Mouse (Mus musculus): ENCODE measurements at regions not wholly inside any gene's neighbourhood (a gene's known extent, or its start where the extent isn't known, plus 50 kb on each side); places are given as distances from the start of the nearest gene placed in this dataset.

- TF ChIP-seq CTCF (IDR thresholded peaks at IDR 0.05; ENCODE audit: extremely low read depth, insufficient read length, insufficient replicate concordance, low read depth, low read length) (no peak), POLR2A (IDR thresholded peaks at IDR 0.05; ENCODE audit: low read depth, low read length) (no peak)
- no peaks in the 10 kb centered on the region for H3K4me1 ChIP-seq (ENCODE audit: control insufficient read depth, insufficient read depth, insufficient read length, low read length)
- no peaks in the 10 kb centered on the region for H3K27me3 ChIP-seq (ENCODE audit: control insufficient read depth, insufficient read depth, low read length)
- H3K27ac ChIP-seq (ENCODE audit: insufficient read depth, low read depth, low read length): no peak overlapping the region
- no peaks in the 10 kb centered on the region for H3K36me3 ChIP-seq (ENCODE audit: control insufficient read depth, insufficient read depth, low read length)
- no peak overlapping the region for H3K4me3 ChIP-seq (ENCODE audit: low read depth, low read length)
- WGBS: 65% methylated on average over 6 of the region's 6 CpGs
These were observed 182.3 kb downstream of the Mroh4 start for GRCm38 (mm10) chr15:74453810-74454209.

- 81% methylated on average over 3 of the region's 3 CpGs for WGBS
- H3K36me3 ChIP-seq (ENCODE audit: control insufficient read depth, insufficient read depth, low read length): no peaks in the 10 kb centered on the region
- no peak overlapping the region for H3K4me3 ChIP-seq (ENCODE audit: low read depth, low read length)
- no peak overlapping the region for H3K27ac ChIP-seq (ENCODE audit: insufficient read depth, low read depth, low read length)
- H3K27me3 ChIP-seq (ENCODE audit: control insufficient read depth, insufficient read depth, low read length): no peaks in the 10 kb centered on the region
- TF ChIP-seq POLR2A (IDR thresholded peaks at IDR 0.05; ENCODE audit: low read depth, low read length) (no peak), CTCF (IDR thresholded peaks at IDR 0.05; ENCODE audit: extremely low read depth, insufficient read length, insufficient replicate concordance, low read depth, low read length) (no peak)
- no peaks in the 10 kb centered on the region for H3K4me1 ChIP-seq (ENCODE audit: control insufficient read depth, insufficient read depth, insufficient read length, low read length)
These were observed 183.7 kb downstream of the Mroh4 start for GRCm38 (mm10) chr15:74452426-74452825.

GRCm38 (mm10) chr15:74441889-74442288 is 194.3 kb downstream of the Mroh4 start:
- no peak for TF ChIP-seq CTCF (IDR thresholded peaks at IDR 0.05; ENCODE audit: extremely low read depth, insufficient read length, insufficient replicate concordance, low read depth, low read length)
- no peak for TF ChIP-seq POLR2A (IDR thresholded peaks at IDR 0.05; ENCODE audit: low read depth, low read length)
- H3K27me3 ChIP-seq (ENCODE audit: control insufficient read depth, insufficient read depth, low read length): no peaks in the 10 kb centered on the region
- H3K4me1 ChIP-seq (ENCODE audit: control insufficient read depth, insufficient read depth, insufficient read length, low read length): no peaks in the 10 kb centered on the region
- no peak overlapping the region for H3K27ac ChIP-seq (ENCODE audit: insufficient read depth, low read depth, low read length)
- 66% methylated on average over 13 of the region's 13 CpGs for WGBS
- H3K36me3 ChIP-seq (ENCODE audit: control insufficient read depth, insufficient read depth, low read length): no peaks in the 10 kb centered on the region
- no peak overlapping the region for H3K4me3 ChIP-seq (ENCODE audit: low read depth, low read length)

GRCm38 (mm10) chr15:74426989-74427388 is 209.2 kb downstream of the Mroh4 start:
- H3K4me3 ChIP-seq (ENCODE audit: low read depth, low read length): no peak overlapping the region
- no peaks in the 10 kb centered on the region for H3K27me3 ChIP-seq (ENCODE audit: control insufficient read depth, insufficient read depth, low read length)
- no peaks in the 10 kb centered on the region for H3K36me3 ChIP-seq (ENCODE audit: control insufficient read depth, insufficient read depth, low read length)
- 75% methylated on average over 6 of the region's 6 CpGs for WGBS
- no peak overlapping the region for H3K27ac ChIP-seq (ENCODE audit: insufficient read depth, low read depth, low read length)
- TF ChIP-seq CTCF (IDR thresholded peaks at IDR 0.05; ENCODE audit: extremely low read depth, insufficient read length, insufficient replicate concordance, low read depth, low read length) (no peak), POLR2A (IDR thresholded peaks at IDR 0.05; ENCODE audit: low read depth, low read length) (no peak)
- no peaks in the 10 kb centered on the region for H3K4me1 ChIP-seq (ENCODE audit: control insufficient read depth, insufficient read depth, insufficient read length, low read length)

- no peak overlapping the region for H3K4me3 ChIP-seq (ENCODE audit: low read depth, low read length)
- H3K36me3 ChIP-seq (ENCODE audit: control insufficient read depth, insufficient read depth, low read length): no peaks in the 10 kb centered on the region
- WGBS: 71% methylated on average over 3 of the region's 3 CpGs
- no peak overlapping the region for H3K27ac ChIP-seq (ENCODE audit: insufficient read depth, low read depth, low read length)
- no peaks in the 10 kb centered on the region for H3K27me3 ChIP-seq (ENCODE audit: control insufficient read depth, insufficient read depth, low read length)
- TF ChIP-seq POLR2A (IDR thresholded peaks at IDR 0.05; ENCODE audit: low read depth, low read length) (no peak), CTCF (IDR thresholded peaks at IDR 0.05; ENCODE audit: extremely low read depth, insufficient read length, insufficient replicate concordance, low read depth, low read length) (no peak)
- H3K4me1 ChIP-seq (ENCODE audit: control insufficient read depth, insufficient read depth, insufficient read length, low read length): no peaks in the 10 kb centered on the region
These were observed 213.2 kb downstream of the Mroh4 start for GRCm38 (mm10) chr15:74423001-74423400.

- H3K4me1 ChIP-seq (ENCODE audit: control insufficient read depth, insufficient read depth, insufficient read length, low read length): no peaks in the 10 kb centered on the region
- no peak overlapping the region for H3K4me3 ChIP-seq (ENCODE audit: low read depth, low read length)
- H3K27ac ChIP-seq (ENCODE audit: insufficient read depth, low read depth, low read length): no peak overlapping the region
- WGBS: 59% methylated on average over 8 of the region's 8 CpGs
- no peaks in the 10 kb centered on the region for H3K36me3 ChIP-seq (ENCODE audit: control insufficient read depth, insufficient read depth, low read length)
- TF ChIP-seq CTCF (IDR thresholded peaks at IDR 0.05; ENCODE audit: extremely low read depth, insufficient read length, insufficient replicate concordance, low read depth, low read length) (no peak), POLR2A (IDR thresholded peaks at IDR 0.05; ENCODE audit: low read depth, low read length) (no peak)
- no peaks in the 10 kb centered on the region for H3K27me3 ChIP-seq (ENCODE audit: control insufficient read depth, insufficient read depth, low read length)
These were observed 215.6 kb downstream of the Mroh4 start for GRCm38 (mm10) chr15:74420550-74420949.

- WGBS: 72% methylated on average over 7 of the region's 7 CpGs
- H3K27ac ChIP-seq (ENCODE audit: insufficient read depth, low read depth, low read length): no peak overlapping the region
- no peak overlapping the region for H3K4me3 ChIP-seq (ENCODE audit: low read depth, low read length)
These were observed 217.5 kb downstream of the Mroh4 start for GRCm38 (mm10) chr15:74418635-74419034.

GRCm38 (mm10) chr15:74413217-74413616 is 222.9 kb downstream of the Mroh4 start:
- H3K27ac ChIP-seq (ENCODE audit: insufficient read depth, low read depth, low read length): no peak overlapping the region
- WGBS: 62% methylated on average over 10 of the region's 10 CpGs
- no peaks in the 10 kb centered on the region for H3K27me3 ChIP-seq (ENCODE audit: control insufficient read depth, insufficient read depth, low read length)
- no peak overlapping the region for H3K4me3 ChIP-seq (ENCODE audit: low read depth, low read length)
- H3K36me3 ChIP-seq (ENCODE audit: control insufficient read depth, insufficient read depth, low read length): no peaks in the 10 kb centered on the region
- no peak for TF ChIP-seq POLR2A (IDR thresholded peaks at IDR 0.05; ENCODE audit: low read depth, low read length)
- no peak for TF ChIP-seq CTCF (IDR thresholded peaks at IDR 0.05; ENCODE audit: extremely low read depth, insufficient read length, insufficient replicate concordance, low read depth, low read length)
- H3K4me1 ChIP-seq (ENCODE audit: control insufficient read depth, insufficient read depth, insufficient read length, low read length): no peaks in the 10 kb centered on the region

More at GRCm38 (mm10) chr15:74418635-74419034, 217.5 kb downstream of the Mroh4 start:
- Histone ChIP-seq H3K27me3 (ENCODE audit: control insufficient read depth, insufficient read depth, low read length) (no peaks in the 10 kb centered on the region), H3K4me1 (ENCODE audit: control insufficient read depth, insufficient read depth, insufficient read length, low read length) (no peaks in the 10 kb centered on the region), H3K36me3 (ENCODE audit: control insufficient read depth, insufficient read depth, low read length) (no peaks in the 10 kb centered on the region)
- TF ChIP-seq POLR2A (IDR thresholded peaks at IDR 0.05; ENCODE audit: low read depth, low read length) (no peak), CTCF (IDR thresholded peaks at IDR 0.05; ENCODE audit: extremely low read depth, insufficient read length, insufficient replicate concordance, low read depth, low read length) (no peak)

Data from small intestine, adult 2 months (tissue).